Mouse (Mus musculus) forebrain, embryonic 11.5 days (tissue): ENCODE measurements at regions not wholly inside any gene's neighbourhood (a gene's known extent, or its start where the extent isn't known, plus 50 kb on each side); places are given as distances from the start of the nearest gene placed in this dataset.
"Not testable (repeated sequence)": the region's sequence is repeated elsewhere in the genome, so short reads cannot be mapped to it uniquely, and the experiment has no call there.

Experiments
- ATAC-seq: fragments of 200-750 bp; cut with Nextera tagmentation; replicated peaks from 2 replicates; pipeline ENCODE4 v1.8.0; 2017; ENCODE audit warnings: moderate TSS enrichment; ENCODE audit not compliant: low FRiP score
- DNase-seq: peaks from one replicate; pipeline ENCODE4 v3.0.0-alpha.2; 2017; ENCODE audit warnings: low spot score
- H3K27ac ChIP-seq: fragments of 300-500 bp; sonication (generic); 2 replicates; pipeline ENCODE4 v1.5.1; 2014; ENCODE audit warnings: low read depth, low read length
- H3K27me3 ChIP-seq: fragments of 300-500 bp; sonication (generic); 2 replicates; pipeline ENCODE4 v1.6.1; 2014; ENCODE audit warnings: mild to moderate bottlenecking, low read length, mixed read lengths; ENCODE audit not compliant: control insufficient read depth, insufficient read depth
- H3K36me3 ChIP-seq: fragments of 300-500 bp; sonication (generic); 2 replicates; pipeline ENCODE4 v1.6.1; 2014; ENCODE audit warnings: mild to moderate bottlenecking, low read length, moderate library complexity, mixed read lengths; ENCODE audit not compliant: control insufficient read depth, insufficient read depth
- H3K4me1 ChIP-seq: fragments of 300-500 bp; sonication (generic); replicated peaks from 2 replicates; pipeline ENCODE4 v1.6.1; 2014; ENCODE audit warnings: low read length, mixed read lengths; ENCODE audit not compliant: control insufficient read depth, insufficient read depth
- H3K4me2 ChIP-seq: fragments of 300-500 bp; sonication (generic); 2 replicates; pipeline ENCODE4 v1.6.1; 2014; ENCODE audit warnings: low read depth, mild to moderate bottlenecking, low read length, moderate library complexity, mixed read lengths; ENCODE audit not compliant: severe bottlenecking
- H3K4me3 ChIP-seq: fragments of 300-500 bp; sonication (generic); 2 replicates; pipeline ENCODE4 v1.5.1; 2014; ENCODE audit warnings: low read depth, low read length
- H3K9ac ChIP-seq: fragments of 300-500 bp; sonication (generic); 2 replicates; pipeline ENCODE4 v1.6.1; 2014; ENCODE audit warnings: low read length
- H3K9me3 ChIP-seq: fragments of 300-500 bp; sonication (generic); 2 replicates; pipeline ENCODE4 v1.6.1; 2016; ENCODE audit warnings: low read length, mixed read lengths; ENCODE audit not compliant: control insufficient read depth
- WGBS: fragments of 180-500 bp; shearing (Covaris S2); extraction: QIAGEN DNeasy Blood & Tissue Kit; methylation state at CpG from one replicate; pipeline ENCODE4 v1.1.7; 2014; 5-methylcytosine and 5-hydroxymethylcytosine counted together

DNA sequence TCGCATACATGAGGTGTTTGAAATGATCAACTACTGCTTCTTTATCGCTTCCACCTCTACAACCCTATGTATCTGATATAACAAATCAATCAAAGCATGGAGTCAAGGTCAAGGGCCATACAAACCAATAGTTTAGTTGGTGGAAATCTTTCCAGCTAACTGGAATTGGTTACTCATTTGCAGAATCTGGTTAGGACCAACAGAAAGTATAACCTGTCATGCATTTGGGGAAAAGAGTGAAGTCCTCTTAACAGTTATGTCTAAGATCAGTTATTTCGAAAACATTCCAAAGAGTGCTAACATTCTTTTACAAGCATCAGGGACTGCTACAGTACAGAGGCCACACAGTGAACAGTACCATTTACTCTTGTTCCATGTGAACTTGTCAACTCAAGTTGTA, 204.6 kb upstream of the Got2 start:
- Histone ChIP-seq H3K4me3 (no peak overlapping the region), H3K9ac (no peak overlapping the region), H3K36me3 (no peaks in the 10 kb centered on the region), H3K27ac (no peak overlapping the region), H3K27me3 (no peaks in the 10 kb centered on the region), H3K4me2 (no peak overlapping the region), H3K4me1 (no peaks in the 10 kb centered on the region), H3K9me3 (no peaks in the 10 kb centered on the region)
- WGBS = 92% methylated on average over 3 of the region's 3 CpGs
- DNase-seq (no peak), ATAC-seq (no peak)

DNA sequence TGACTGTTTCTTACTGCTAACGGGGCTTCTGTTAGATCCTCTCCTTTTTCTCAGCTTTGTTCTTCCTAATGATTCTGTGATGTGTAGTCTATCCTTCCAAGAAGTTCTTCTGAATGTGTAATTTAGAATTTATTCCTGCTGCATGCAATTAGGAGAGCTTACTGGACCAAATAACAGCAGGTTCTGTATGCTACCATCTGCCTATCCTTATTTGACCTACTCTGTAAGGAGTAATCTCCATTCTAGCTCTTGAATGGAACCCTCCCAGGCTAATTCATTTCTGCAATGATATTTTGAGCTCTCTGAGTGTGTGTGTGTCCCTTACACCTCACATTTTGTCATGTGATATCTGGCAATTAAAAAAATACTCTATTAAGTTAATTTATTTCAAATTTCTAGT, 201.9 kb upstream of the Got2 start:
- Histone ChIP-seq H3K9ac (no peak overlapping the region), H3K27me3 (no peaks in the 10 kb centered on the region), H3K27ac (no peak overlapping the region), H3K36me3 (no peaks in the 10 kb centered on the region), H3K9me3 (no peaks in the 10 kb centered on the region), H3K4me3 (no peak overlapping the region), H3K4me2 (no peak overlapping the region), H3K4me1 (no peaks in the 10 kb centered on the region)
- ATAC-seq = no peak
- DNase-seq = no peak
- WGBS = 75% methylated on average over 1 of the region's 1 CpGs

DNA sequence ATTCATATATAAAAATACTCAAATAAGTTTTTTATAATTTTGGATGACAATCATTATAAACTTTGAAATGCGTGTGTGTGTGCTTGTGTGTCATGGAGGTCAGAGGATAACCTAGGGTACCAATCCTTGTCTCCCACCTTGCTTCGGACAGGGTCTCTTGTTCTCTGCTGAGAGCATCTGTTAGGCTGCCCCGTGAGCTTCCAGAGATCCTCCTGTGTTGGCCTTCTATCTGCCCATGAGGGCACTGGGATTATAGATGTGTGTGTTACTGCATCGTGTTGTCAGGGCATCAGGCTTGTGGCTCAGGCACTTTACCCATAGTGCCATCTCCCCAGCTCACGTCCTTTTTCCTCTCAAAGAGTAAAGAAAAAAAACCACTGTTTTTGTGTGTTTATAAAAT, 180.0 kb upstream of the Got2 start:
- 87% methylated on average over 5 of the region's 5 CpGs for WGBS
- Histone ChIP-seq H3K36me3 (no peaks in the 10 kb centered on the region), H3K9ac (no peak overlapping the region), H3K4me1 (no peaks in the 10 kb centered on the region), H3K4me3 (no peak overlapping the region), H3K27ac (no peak overlapping the region), H3K4me2 (no peak overlapping the region), H3K27me3 (no peaks in the 10 kb centered on the region), H3K9me3 (no peaks in the 10 kb centered on the region)
- no peak for DNase-seq
- no peak for ATAC-seq

DNA sequence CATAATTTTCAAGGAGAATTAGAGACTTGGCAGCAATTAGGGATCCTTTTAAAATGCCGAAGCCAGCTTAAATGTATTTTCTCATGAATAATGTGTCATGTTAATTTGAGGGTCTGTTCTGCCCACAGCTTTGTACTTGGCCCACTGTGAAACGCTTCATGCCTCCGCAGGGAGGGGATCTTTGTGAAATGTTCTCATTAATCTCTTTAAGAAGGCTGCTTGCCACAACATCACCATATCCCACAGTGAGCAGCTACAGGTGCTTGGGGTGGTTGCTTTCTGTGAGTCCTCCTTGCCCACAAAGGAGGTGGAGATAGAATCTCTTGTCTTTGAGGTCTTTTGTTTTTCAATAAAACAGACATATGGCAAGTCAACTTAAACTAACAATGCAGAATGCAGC, 159.3 kb upstream of the Got2 start:
- H3K9ac ChIP-seq = no peak overlapping the region
- 38% methylated on average over 3 of the region's 3 CpGs for WGBS

DNA sequence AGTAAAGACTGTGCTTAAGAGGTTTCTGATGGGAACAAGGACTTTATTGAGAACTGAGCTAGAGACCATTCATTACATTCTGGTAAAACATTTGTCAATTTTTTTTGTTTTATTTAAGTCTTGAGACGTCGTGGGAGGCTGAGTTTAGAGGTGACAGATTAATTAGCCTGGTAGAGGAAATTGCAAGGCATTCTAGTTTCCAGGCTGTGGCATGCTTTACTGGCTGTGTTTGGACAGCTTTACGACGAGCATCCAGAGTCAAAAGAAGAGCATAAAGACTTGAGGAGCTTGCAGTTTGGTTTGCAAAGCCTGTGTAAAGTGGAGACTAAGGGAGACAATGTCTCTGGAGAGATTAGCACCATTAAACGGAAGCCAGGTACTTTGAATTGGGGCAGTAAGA, 154.0 kb upstream of the Got2 start:
- H3K9ac ChIP-seq = no peak overlapping the region
- no peak overlapping the region for H3K4me3 ChIP-seq
- no peaks in the 10 kb centered on the region for H3K36me3 ChIP-seq
- no peaks in the 10 kb centered on the region for H3K27me3 ChIP-seq
- DNase-seq = no peak
- no peak overlapping the region for H3K4me2 ChIP-seq
- no peak overlapping the region for H3K27ac ChIP-seq
- no peaks in the 10 kb centered on the region for H3K9me3 ChIP-seq
- no peak for ATAC-seq
- WGBS = 58% methylated on average over 5 of the region's 5 CpGs
- no peaks in the 10 kb centered on the region; the same call in 1 of the 2 replicates for H3K4me1 ChIP-seq

More for the DNA sequence above, 159.3 kb upstream of the Got2 start:
- ATAC-seq = peak; percentile 55
- no peak overlapping the region for H3K27ac ChIP-seq
- DNase-seq = no peak
- H3K4me2 ChIP-seq = no peak overlapping the region
- H3K4me3 ChIP-seq = no peak overlapping the region
- no peaks in the 10 kb centered on the region; the same call in 1 of the 2 replicates for H3K4me1 ChIP-seq
- no peaks in the 10 kb centered on the region for H3K36me3 ChIP-seq
- no peaks in the 10 kb centered on the region for H3K9me3 ChIP-seq
- H3K27me3 ChIP-seq = no peaks in the 10 kb centered on the region

DNA sequence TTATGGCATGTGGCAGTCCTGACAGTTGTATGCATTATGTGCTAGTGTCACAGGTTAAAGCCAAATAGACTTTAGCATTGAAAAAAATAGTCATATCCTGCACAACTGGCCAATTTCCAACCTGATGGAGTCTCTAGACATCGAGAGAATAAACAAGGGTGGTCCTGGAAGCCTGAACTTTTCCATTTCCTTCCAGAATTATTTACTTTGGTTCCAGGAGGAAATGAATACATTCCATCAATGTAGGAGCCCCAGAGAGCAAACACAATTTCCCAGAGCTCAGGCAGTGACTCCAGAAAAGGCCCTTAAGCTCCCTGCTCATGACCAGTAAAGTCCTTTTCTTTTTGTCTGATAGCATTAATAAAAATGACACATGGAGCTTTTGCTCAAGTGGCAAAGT, 151.9 kb upstream of the Got2 start:
- Histone ChIP-seq H3K27me3 (no peaks in the 10 kb centered on the region), H3K27ac (no peak overlapping the region), H3K4me2 (no peak overlapping the region), H3K4me3 (no peak overlapping the region), H3K36me3 (no peaks in the 10 kb centered on the region), H3K9me3 (no peaks in the 10 kb centered on the region), H3K4me1 (no peaks in the 10 kb centered on the region), H3K9ac (no peak overlapping the region)
- DNase-seq = no peak
- 83% methylated on average over 1 of the region's 1 CpGs for WGBS
- ATAC-seq = no peak

DNA sequence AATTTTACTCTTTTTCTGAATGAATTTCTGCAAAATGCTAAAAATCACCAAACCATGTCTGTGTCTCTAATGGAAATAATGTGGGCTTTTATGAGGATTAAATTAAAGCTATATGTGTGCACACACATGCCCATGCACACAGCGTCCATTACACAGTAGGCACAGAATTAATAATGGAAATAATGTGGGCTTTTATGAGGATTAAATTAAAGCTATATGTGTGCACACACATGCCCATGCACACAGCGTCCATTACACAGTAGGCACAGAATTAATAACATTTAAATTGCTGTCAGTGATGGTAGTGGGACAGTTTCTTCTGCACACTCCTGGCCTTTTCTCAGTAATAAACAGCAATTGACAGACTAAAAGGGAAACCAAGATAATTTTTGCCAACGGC, 130.4 kb upstream of the Got2 start:
- H3K27me3 ChIP-seq, H3K9ac ChIP-seq, ATAC-seq, H3K4me2 ChIP-seq, H3K9me3 ChIP-seq, H3K27ac ChIP-seq, H3K36me3 ChIP-seq, H3K4me1 ChIP-seq, H3K4me3 ChIP-seq, DNase-seq: not testable (repeated sequence)
- 89% methylated on average over 3 of the region's 3 CpGs for WGBS

DNA sequence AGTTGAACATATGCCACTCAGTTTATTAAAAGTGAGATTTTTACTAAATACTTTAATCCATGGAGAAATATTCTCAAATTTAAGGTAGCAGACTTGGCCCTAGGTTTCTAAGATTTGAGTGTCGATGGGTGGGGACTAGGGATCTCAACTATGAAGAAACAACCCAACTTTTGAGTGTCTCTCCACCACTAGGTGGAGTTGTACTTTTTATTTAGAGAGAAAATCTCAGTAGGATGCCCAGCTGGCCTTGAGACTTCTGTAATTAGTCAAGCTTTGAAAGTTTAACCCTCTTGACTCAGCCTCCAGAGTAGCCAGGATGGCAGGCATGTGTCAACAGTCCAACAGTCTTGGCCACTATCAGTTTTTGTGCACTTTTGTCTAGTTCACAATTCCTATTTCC, 123.7 kb upstream of the Got2 start:
- no peak for DNase-seq
- Histone ChIP-seq H3K27me3 (no peaks in the 10 kb centered on the region), H3K27ac (no peak overlapping the region), H3K4me2 (no peak overlapping the region), H3K9me3 (no peaks in the 10 kb centered on the region), H3K4me3 (no peak overlapping the region), H3K36me3 (no peaks in the 10 kb centered on the region), H3K4me1 (no peaks in the 10 kb centered on the region), H3K9ac (no peak overlapping the region)
- ATAC-seq = no peak
- WGBS = 84% methylated on average over 1 of the region's 1 CpGs

DNA sequence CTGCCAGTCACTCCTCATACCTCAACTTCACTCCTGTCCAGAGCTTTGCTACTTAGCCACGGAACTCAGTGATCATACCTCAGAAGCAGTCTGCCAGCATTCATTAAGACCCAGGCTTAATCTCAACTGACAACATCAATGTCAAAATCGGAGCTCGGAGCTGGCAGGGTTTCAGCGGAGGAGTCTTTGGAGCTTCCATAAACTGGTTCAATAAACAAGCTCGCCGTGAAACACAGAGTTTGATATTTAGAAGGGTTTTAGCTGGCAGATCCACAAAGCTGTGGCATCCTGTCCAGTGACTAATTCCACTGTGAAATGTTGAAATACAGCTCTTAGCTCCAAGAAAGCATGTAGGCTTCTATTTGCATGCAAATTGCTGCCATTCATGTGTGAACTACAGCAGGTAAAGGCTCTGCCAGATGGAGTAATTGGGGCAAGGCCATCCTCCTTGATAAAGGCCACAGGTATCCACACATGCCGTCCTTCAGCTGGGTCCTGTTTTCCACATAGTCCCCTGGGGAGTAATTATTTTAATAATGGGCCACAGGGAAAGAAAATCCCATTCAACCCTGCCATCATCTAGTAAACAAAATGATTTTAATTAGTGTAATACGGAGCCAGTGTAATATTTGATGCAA, 103.6 kb upstream of the Got2 start:
- Histone ChIP-seq H3K27me3 (no peaks in the 10 kb centered on the region), H3K9me3 (no peaks in the 10 kb centered on the region), H3K9ac (no peak overlapping the region), H3K4me1 (peaks cover 3% of the 10 kb centered on the region; the same call in 1 of the 2 replicates), H3K4me2 (no peak overlapping the region), H3K36me3 (no peaks in the 10 kb centered on the region), H3K27ac (no peak overlapping the region), H3K4me3 (no peak overlapping the region)
- ATAC-seq = no peak
- DNase-seq = no peak
- 79% methylated on average over 8 of the region's 8 CpGs for WGBS
